Mouse (Mus musculus) C2C12 (cell line): Measurements from ENCODE around the gene Izumo1. TPM values are rescaled to one million over a fixed set of nuclear protein-coding genes. Genes with fewer than 3 reads are reported as not detected.
"Not testable (repeated sequence)": the region's sequence is repeated elsewhere in the genome, so short reads cannot be mapped to it uniquely, and the experiment has no call there.

Source experiments
- H3K27me3 ChIP-seq: one replicate; pipeline ENCODE4 v1.6.1; 2011; ENCODE audit not compliant: control insufficient read depth, insufficient read depth, insufficient read length
- H3K36me3 ChIP-seq: one replicate; pipeline ENCODE4 v1.6.1; 2011; ENCODE audit not compliant: control insufficient read depth, insufficient read depth
- H3K4me3 ChIP-seq: one replicate; pipeline ENCODE4 v1.5.1; 2011; ENCODE audit warnings: mild to moderate bottlenecking, control low read depth; ENCODE audit not compliant: poor library complexity, insufficient read depth, severe bottlenecking
- H3K79me2 ChIP-seq: one replicate; pipeline ENCODE4 v1.6.1; 2011; ENCODE audit not compliant: control insufficient read depth, insufficient read depth
- H3K79me3 ChIP-seq: one replicate; pipeline ENCODE4 v1.6.1; 2011; ENCODE audit warnings: low read depth, control low read depth
- H3ac ChIP-seq: one replicate; pipeline ENCODE3; 2011; ENCODE audit warnings: low read depth; ENCODE audit not compliant: control insufficient read depth, insufficient read length
- CEBPB ChIP-seq: IDR thresholded peaks from one replicate; pipeline ENCODE4 v1.6.1; 2011; ENCODE audit warnings: low read depth, mild to moderate bottlenecking, control low read depth, moderate library complexity
- CTCF ChIP-seq: IDR thresholded peaks from one replicate; pipeline ENCODE4 v1.5.1; 2011; ENCODE audit not compliant: control insufficient read depth, insufficient read depth, insufficient read length
- FOSL1 ChIP-seq: IDR thresholded peaks from one replicate; pipeline ENCODE4 v1.8.0; 2011; ENCODE audit warnings: mild to moderate bottlenecking, low read length; ENCODE audit not compliant: poor library complexity, insufficient read depth, severe bottlenecking
- MAX ChIP-seq: IDR thresholded peaks from one replicate; pipeline ENCODE4 v1.6.1; 2011; ENCODE audit warnings: mild to moderate bottlenecking, control low read depth
- MYOD1 ChIP-seq: IDR thresholded peaks from one replicate; pipeline ENCODE4 v1.6.1; 2011; ENCODE audit warnings: low read depth; ENCODE audit not compliant: control insufficient read depth, insufficient read length
- MYOG ChIP-seq: IDR thresholded peaks from one replicate; pipeline ENCODE4 v1.6.1; 2011; ENCODE audit not compliant: control insufficient read depth, insufficient read length; ENCODE audit errors: extremely low read depth
- USF1 ChIP-seq: IDR thresholded peaks from one replicate; pipeline ENCODE4 v1.6.1; 2011; ENCODE audit warnings: low read depth, mild to moderate bottlenecking, control low read depth, moderate library complexity
- polyA plus RNA-seq: library from polyadenylated mRNA; unstranded; fragments of >200 nt; fragmentation: generic; extraction: Trizol; gene quantifications from one replicate; pipeline ENCODE4 v1.2.1, GENCODE M21; 2012; ENCODE audit warnings: missing spikeins

Gene Izumo1
- polyA plus RNA-seq, 1 experiment = not detected

DNA sequence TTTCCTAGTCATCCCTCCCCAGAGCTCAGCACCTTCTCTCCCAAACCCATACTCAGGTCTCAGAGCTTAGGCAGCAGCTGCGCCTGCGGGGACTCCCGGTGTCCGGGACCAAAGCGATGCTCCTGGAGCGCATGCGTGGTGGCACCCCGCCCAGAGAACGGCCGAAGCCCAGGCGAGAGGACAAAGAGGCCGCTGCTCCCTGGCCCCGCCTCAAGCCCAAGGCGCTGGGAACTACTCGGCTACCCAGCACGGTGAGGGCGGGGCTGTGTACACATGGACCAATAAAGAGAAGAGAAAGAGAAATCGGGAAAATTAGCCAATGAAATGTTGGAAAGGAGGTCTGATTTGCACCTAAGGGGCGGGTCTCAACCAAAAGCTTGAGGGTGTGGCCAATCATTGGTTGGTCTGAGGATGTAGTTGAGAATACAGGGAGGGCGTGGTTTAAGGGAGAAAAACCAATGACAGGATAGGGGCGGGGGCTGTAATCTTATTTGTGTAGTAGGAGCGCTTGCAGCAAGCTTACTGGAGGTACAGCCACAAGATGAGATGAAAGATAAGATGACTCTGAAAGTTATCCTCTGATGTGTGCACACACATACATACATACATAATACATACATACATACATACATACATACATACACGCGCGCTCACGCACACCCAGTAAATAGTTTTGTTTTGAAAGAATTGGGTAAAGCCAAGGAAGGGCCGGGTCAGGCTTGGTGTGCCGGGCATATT is 22.0 kb downstream of the Izumo1 start:
- TF ChIP-seq MYOG (no peak), CTCF (no peak), MYOD1 (no peak), CEBPB (no peak), USF1 (no peak), FOSL1 (no peak)
- H3ac ChIP-seq = peak overlapping the region; percentile 41

GRCm38 (mm10) chr7:45644183-45644582 is 22.6 kb downstream of the Izumo1 start:
- Histone ChIP-seq H3K36me3 (no peaks in the 10 kb centered on the region), H3K79me2 (no peaks in the 10 kb centered on the region), H3ac (no peak overlapping the region), H3K4me3 (no peak overlapping the region), H3K27me3 (no peaks in the 10 kb centered on the region), H3K79me3 (no peaks in the 10 kb centered on the region)
- TF ChIP-seq MYOD1 = no peak
- TF ChIP-seq USF1 = no peak
- TF ChIP-seq FOSL1 = no peak
- no peak for TF ChIP-seq MYOG
- TF ChIP-seq CTCF = no peak
- TF ChIP-seq MAX = no peak

More for the DNA sequence above, 22.0 kb downstream of the Izumo1 start:
- Histone ChIP-seq H3K36me3 (no peaks in the 10 kb centered on the region), H3K4me3 (no peak overlapping the region), H3K79me3 (no peaks in the 10 kb centered on the region), H3K79me2 (no peaks in the 10 kb centered on the region), H3K27me3 (no peaks in the 10 kb centered on the region)

GRCm38 (mm10) chr7:45644872-45645590 is 23.4 kb downstream of the Izumo1 start:
- Histone ChIP-seq H3ac (no peak overlapping the region), H3K79me3 (no peaks in the 10 kb centered on the region), H3K79me2 (no peaks in the 10 kb centered on the region), H3K36me3 (no peaks in the 10 kb centered on the region), H3K4me3 (no peak overlapping the region), H3K27me3 (no peaks in the 10 kb centered on the region)
- TF ChIP-seq MYOG = no peak
- TF ChIP-seq CTCF = no peak
- no peak for TF ChIP-seq MYOD1
- TF ChIP-seq CEBPB = no peak

DNA sequence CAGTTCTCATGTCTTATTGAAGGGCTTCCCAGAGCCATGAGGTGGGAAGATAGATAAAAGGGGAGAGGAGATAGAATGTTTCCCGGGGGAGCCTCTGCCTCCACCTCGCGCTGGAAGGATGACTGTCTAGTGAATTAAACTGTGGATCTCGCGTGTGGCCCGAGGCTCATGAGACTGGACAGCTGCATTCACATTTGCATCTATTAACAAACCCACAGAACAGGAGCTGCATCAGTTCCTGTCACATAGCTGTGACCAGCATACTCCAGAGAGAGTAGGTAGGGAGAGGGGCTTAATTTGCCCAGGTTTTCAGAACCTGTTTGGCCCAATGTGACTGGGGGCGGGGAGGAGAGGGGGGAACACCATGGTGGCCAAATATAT is 24.0 kb downstream of the Izumo1 start:
- Histone ChIP-seq H3K79me3 (no peaks in the 10 kb centered on the region), H3ac (no peak overlapping the region), H3K27me3 (no peaks in the 10 kb centered on the region), H3K79me2 (no peaks in the 10 kb centered on the region), H3K36me3 (no peaks in the 10 kb centered on the region), H3K4me3 (no peak overlapping the region)
- TF ChIP-seq USF1 = no peak
- TF ChIP-seq MYOD1 = no peak
- no peak for TF ChIP-seq CTCF
- no peak for TF ChIP-seq CEBPB
- TF ChIP-seq MAX = no peak
- TF ChIP-seq FOSL1 = no peak
- no peak for TF ChIP-seq MYOG

DNA sequence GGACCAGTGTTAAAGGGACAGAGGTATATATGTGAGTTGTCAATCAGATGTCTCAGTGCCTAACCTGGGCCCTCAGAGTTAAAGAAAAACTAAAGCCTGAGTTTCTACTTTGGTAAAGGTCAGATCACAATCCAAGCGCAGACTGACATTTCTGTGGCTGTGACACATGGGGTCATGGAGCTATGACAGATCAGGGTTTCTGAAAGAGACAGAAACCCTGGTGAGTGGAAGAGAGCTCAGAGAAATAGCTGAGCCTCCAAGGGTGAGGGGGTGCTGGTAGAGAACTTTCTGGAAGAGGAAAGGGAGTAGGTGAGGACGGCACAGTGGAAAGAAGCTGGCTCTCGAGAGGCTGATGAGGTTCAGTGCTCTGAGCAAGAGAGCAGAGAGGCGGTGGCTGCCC is 25.1 kb downstream of the Izumo1 start:
- Histone ChIP-seq H3ac (no peak overlapping the region), H3K79me3 (no peaks in the 10 kb centered on the region), H3K36me3 (no peaks in the 10 kb centered on the region), H3K27me3 (no peaks in the 10 kb centered on the region), H3K4me3 (no peak overlapping the region), H3K79me2 (no peaks in the 10 kb centered on the region)
- no peak for TF ChIP-seq FOSL1

DNA sequence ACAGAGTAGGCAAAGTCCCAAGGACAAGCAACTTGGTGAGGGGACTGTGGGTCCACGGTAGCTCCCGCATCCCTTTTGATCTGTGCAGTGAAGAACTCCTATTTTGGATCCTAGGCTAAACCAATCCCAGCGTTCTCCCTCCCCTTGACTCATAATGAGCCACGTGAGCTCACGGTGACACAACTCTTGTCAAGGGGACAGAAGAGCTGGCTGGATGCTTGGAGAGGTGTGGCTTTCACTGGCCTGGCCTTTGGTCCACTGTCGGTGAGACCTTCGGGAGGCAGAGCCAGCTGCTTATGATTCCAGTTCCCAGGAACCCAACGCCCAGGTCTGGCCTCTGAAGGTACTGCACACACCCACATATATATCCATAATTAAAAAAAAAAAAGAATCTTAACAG is 27.7 kb downstream of the Izumo1 start:
- H3K79me2 ChIP-seq = no peaks in the 10 kb centered on the region
- no peak overlapping the region for H3ac ChIP-seq
- H3K4me3 ChIP-seq = no peak overlapping the region
- H3K27me3 ChIP-seq = no peaks in the 10 kb centered on the region
- H3K79me3 ChIP-seq = no peaks in the 10 kb centered on the region
- TF ChIP-seq CTCF (no peak), FOSL1 (no peak), USF1 (no peak), MYOG (no peak), CEBPB (no peak), MAX (no peak), MYOD1 (no peak)
- H3K36me3 ChIP-seq = no peaks in the 10 kb centered on the region

DNA sequence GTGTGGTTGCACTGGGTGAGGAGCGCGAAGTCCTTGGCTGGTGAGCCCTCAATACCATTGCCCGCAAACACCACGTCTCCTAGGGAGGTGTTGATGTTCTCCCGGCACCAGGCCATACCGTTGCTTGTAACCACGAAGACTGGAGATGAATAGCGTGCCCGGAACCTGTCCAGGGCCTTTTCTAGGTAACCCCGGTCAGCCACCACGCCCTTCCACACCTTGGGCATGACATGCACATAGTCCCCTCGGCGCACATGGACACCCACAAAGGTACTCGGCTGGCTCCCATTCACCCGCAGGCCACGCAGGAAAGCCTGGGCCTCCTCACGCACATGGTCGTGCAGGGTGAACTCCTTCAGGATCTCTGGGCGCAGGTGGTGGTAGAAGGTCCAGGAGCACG is 28.9 kb downstream of the Izumo1 start:
- H3K36me3 ChIP-seq, H3K79me3 ChIP-seq, H3K27me3 ChIP-seq, H3K4me3 ChIP-seq, H3ac ChIP-seq, H3K79me2 ChIP-seq: not testable (repeated sequence)
